Mouse (Mus musculus): Measurements from ENCODE around the gene Plk5. TPM values are rescaled to one million over a fixed set of nuclear protein-coding genes. Genes with fewer than 3 reads are reported as not detected.
A peak's percentile ranks its signal among the peaks of the same experiment; 100 is the strongest.

The Plk5 gene
- polyA plus RNA-seq, 1 experiment from 2014 or later: 0.71 TPM

DNA sequence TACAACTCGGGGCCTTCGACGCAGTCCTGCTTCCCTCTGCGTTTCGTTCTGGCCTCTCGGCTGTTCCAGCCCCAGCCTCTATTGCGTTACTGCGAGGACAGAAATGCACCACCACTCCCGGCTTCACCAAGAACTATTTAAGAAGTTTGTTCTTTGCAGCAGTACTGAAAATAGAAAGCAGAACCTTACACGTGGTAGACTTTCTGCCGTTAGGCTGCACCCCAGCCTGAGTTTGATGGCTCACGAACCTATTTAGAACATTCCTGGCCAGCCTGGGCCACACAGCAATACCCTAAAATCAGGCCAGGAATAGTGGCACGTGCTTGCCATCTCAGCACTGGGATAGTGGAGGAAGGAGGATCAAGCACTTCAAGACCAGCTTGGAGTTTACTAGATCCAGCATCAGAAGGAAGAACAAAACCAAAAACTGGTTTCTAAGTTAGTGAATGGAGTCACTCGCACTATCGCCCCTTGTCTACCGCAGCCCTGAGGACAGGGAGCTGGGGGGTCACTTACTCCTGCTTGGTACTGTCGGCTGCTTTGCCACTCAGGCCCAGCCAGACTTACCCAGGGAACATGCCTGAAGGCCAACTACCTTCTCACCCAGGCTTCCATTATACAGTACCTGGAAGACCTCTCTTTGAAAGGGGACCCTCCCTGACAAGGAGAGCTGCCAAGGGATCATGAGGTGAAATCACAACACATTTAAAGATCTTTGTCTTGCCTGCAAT, 43.9 kb downstream of the Plk5 start:
- Histone ChIP-seq H3K27ac (peak overlapping the region; percentile 99), H3K9me3 (peaks cover 4% of the 10 kb centered on the region; the same call in 1 of the 2 replicates), H3K4me3 (peak overlapping the region; percentile 78), H3K27me3 (ENCODE audit: poor library complexity, severe bottlenecking) (no peaks in the 10 kb centered on the region), H3K4me1 (peaks cover 45% of the 10 kb centered on the region), H3K36me3 (replicated peaks) (peaks cover 68% of the 10 kb centered on the region)
- DNase-seq (ENCODE audit: extremely low spot score, low spot score): no peak
- WGBS: 17% methylated on average over 17 of the region's 17 CpGs

- Histone ChIP-seq H3K36me3 (replicated peaks) (peaks cover 62% of the 10 kb centered on the region), H3K4me3 (peak overlapping the region; percentile 78), H3K9me3 (peaks cover 4% of the 10 kb centered on the region; the same call in 1 of the 2 replicates), H3K27me3 (ENCODE audit: poor library complexity, severe bottlenecking) (no peaks in the 10 kb centered on the region), H3K4me1 (peaks cover 50% of the 10 kb centered on the region), H3K27ac (peak overlapping the region; percentile 99)
- 84% methylated on average over 4 of the region's 4 CpGs for WGBS
- no peak for DNase-seq (ENCODE audit: extremely low spot score, low spot score)
Observed at GRCm38 (mm10) chr10:80400704-80401161, 44.5 kb downstream of the Plk5 start.

GRCm38 (mm10) chr10:80403044-80403692, 46.9 kb downstream of the Plk5 start:
- H3K27ac ChIP-seq: no peak overlapping the region
- DNase-seq (ENCODE audit: extremely low spot score, low spot score): no peak
- no peaks in the 10 kb centered on the region for H3K27me3 ChIP-seq (ENCODE audit: poor library complexity, severe bottlenecking)
- H3K9me3 ChIP-seq: peaks cover 4% of the 10 kb centered on the region; the same call in 1 of the 2 replicates
- WGBS: 94% methylated on average over 4 of the region's 4 CpGs
- peaks cover 52% of the 10 kb centered on the region for H3K4me1 ChIP-seq
- H3K4me3 ChIP-seq: no peak overlapping the region; the same call in 1 of the 2 replicates
- H3K36me3 ChIP-seq (replicated peaks): peaks cover 43% of the 10 kb centered on the region

DNA sequence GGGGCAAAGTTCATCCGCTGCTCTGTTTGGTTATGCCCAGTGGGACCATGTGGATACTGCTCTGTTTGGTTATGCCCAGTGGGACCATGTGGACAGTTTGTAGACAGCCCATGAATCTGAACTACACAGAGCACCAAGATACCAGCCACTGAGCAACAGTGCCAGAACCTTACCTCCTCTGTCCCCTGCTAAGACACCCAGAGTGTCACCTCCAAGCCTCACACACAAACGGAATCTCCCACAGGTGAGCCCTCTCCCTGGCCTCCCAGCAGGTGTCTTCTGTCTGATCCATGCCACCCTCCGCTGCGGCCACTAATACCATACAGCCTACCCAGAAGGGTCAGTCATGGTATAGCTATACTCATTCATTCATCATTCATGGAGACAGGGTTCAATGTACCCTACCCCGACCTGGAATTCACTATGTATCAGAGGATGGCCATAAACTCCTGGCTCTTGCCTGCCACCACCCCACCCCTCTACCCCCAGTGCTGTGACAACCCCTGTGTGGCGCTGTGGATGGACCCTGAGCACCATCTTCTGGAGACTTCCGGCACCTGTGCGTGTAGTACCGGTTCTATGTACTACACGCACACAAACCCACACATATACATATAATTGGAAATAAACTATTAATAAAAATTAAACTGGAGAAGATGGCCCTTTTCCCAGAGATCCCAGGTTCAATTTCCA, 49.4 kb downstream of the Plk5 start:
- Histone ChIP-seq H3K36me3 (replicated peaks) (peaks cover 62% of the 10 kb centered on the region), H3K27ac (peak overlapping the region; percentile 82), H3K4me3 (peak overlapping the region; percentile 90), H3K9me3 (peaks cover 4% of the 10 kb centered on the region; the same call in 1 of the 2 replicates), H3K4me1 (peaks cover 37% of the 10 kb centered on the region), H3K27me3 (ENCODE audit: poor library complexity, severe bottlenecking) (no peaks in the 10 kb centered on the region)
- no peak for DNase-seq (ENCODE audit: extremely low spot score, low spot score)
- 56% methylated on average over 10 of the region's 10 CpGs for WGBS

DNA sequence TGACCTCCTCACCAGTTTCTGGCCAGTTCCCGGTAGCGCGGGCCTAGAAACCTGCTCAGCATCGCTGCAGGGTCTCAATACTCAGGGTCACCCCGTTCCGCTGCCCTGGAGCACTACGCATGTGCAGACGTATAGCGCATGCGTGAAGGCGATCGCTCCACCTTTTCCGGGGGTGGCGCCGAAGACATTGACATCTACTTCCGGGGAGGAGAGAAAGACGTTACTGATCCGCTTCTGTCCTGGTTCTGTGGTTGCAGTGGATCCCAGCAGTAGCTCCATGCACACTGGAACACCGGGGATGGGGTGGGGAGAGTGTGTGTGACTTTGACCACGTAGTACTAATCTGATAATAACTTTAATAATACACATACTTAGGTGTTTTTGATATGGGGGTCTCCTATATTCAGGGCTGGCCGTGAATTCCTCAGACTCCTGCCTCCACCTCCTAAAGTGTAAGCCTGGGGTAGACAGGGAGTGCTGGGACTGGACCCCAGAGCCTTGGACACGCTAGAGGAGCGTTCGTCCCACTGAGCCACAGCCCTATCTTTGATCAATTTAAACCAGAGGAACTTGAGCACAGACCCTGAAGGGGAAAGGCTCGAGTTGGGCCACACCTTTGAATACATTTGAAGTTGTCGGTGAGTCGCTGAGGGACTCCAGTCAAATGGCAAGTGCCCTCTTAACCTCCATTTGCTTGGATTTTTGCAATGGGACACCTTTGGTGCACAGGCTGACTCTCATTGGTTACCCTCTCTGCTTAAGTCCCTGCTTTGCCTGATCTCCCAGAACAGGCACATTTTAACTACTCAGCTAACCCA, 50.6 kb downstream of the Plk5 start, which contains the start of gene Uqcr11:
Gene Uqcr11, minus strand, starts transcription at position 147 of the 818 bp plus-strand sequence.
- Histone ChIP-seq H3K4me3 (peak within 1 kb of the TSS; percentile 90), H3K9me3 (peaks cover 4% of the 10 kb centered on the region; the same call in 1 of the 2 replicates), H3K27me3 (ENCODE audit: poor library complexity, severe bottlenecking) (no peaks in the 10 kb centered on the region), H3K27ac (peak within 1 kb of the TSS; percentile 82), H3K4me1 (peaks cover 29% of the 10 kb centered on the region), H3K36me3 (replicated peaks) (peaks cover 62% of the 10 kb centered on the region)
- WGBS: 3% methylated on average over 27 of the region's 27 CpGs
- DNase-seq (ENCODE audit: extremely low spot score, low spot score): peak; percentile 92

- 53% methylated on average over 4 of the region's 4 CpGs for WGBS
- H3K27ac ChIP-seq: no peak overlapping the region
- DNase-seq (ENCODE audit: extremely low spot score, low spot score): no peak
- peaks cover 62% of the 10 kb centered on the region for H3K36me3 ChIP-seq (replicated peaks)
- peaks cover 4% of the 10 kb centered on the region; the same call in 1 of the 2 replicates for H3K9me3 ChIP-seq
- H3K27me3 ChIP-seq (ENCODE audit: poor library complexity, severe bottlenecking): no peaks in the 10 kb centered on the region
- peaks cover 29% of the 10 kb centered on the region for H3K4me1 ChIP-seq
- H3K4me3 ChIP-seq: peak overlapping the region; percentile 90; the same call in 1 of the 2 replicates
Observed at GRCm38 (mm10) chr10:80407924-80408323, 51.7 kb downstream of the Plk5 start.

DNA sequence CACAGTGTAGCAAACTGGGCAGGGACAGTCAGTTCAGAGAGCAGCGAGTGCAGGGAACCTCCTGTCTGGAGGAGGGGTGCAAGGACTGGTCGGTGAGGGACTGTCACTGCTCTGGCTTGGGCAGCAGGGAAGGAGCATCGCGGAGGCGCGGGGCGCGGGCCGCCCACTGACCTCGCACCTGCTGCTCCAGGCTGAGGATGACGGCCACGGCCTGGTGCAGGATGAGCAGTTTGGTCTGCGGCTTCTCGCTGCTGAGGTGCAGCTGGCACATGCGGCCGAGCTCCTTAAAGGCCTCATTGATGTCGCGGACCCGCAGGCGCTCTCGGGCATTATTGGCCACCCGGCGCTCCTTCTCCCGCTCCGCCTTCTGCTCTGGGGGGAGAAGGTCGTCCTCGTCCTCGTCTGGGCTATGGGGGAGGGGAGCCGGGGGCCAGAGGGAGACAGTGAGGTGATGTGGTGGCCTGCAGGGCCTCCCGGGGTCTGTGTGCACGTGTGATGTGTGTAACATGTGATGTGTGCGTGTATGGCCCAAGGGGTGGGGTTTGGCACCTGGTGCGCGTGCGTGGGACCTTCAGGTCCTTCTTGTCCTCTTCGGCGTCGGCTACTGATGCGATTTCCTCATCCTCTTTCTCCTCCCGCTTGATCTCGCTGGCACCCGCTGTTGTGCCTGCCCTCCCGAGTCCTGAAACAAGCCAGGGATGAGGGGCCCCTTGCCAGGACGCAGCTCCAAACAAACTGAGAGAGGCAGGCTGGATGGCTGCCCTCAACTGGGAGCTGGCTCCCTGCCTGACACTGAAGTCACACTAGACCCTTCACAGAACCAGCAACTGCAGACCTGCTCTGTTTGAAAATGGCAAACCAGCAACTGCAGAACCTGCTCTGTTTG, 56.6 kb downstream of the Plk5 start:
- no peak overlapping the region for H3K4me3 ChIP-seq
- H3K4me1 ChIP-seq: peaks cover 2% of the 10 kb centered on the region
- 0 out of 2 replicates have a peak overlapping the region, but pooled peaks have one; percentile 22 for H3K27ac ChIP-seq

More for the DNA sequence above, 56.6 kb downstream of the Plk5 start:
- H3K36me3 ChIP-seq (replicated peaks): peaks cover 92% of the 10 kb centered on the region
- no peaks in the 10 kb centered on the region for H3K9me3 ChIP-seq
- no peak for DNase-seq (ENCODE audit: extremely low spot score, low spot score)
- H3K27me3 ChIP-seq (ENCODE audit: poor library complexity, severe bottlenecking): no peaks in the 10 kb centered on the region
- WGBS: 92% methylated on average over 44 of the region's 44 CpGs

Small RNAs within 50 kb of the gene (microRNA-seq; reads per million reads assigned to microRNA genes)
- gene Gm22721: not detected

Other genes with a start within 250 kb of the Plk5 start
- 14.4 and 18.1 TPM in 2 replicates for gene Stk11, start 240.7 kb upstream of the Plk5 start, polyA plus RNA-seq (2016; fragmentation: Nextera tagmentation; extraction: Ambion mirVana)
- 495 and 498 TPM in 2 replicates for gene Atp5d, start 217.8 kb upstream of the Plk5 start, polyA plus RNA-seq (2016; fragmentation: Nextera tagmentation; extraction: Ambion mirVana)
- 6.8 and 7.3 TPM in 2 replicates for gene Cbarp, start 215.6 kb upstream of the Plk5 start, polyA plus RNA-seq (2016; fragmentation: Nextera tagmentation; extraction: Ambion mirVana)
- gene Midn, start 208.2 kb upstream of the Plk5 start, polyA plus RNA-seq (2016; fragmentation: Nextera tagmentation; extraction: Ambion mirVana): 19.1 and 19.8 TPM in 2 replicates
- 90.9 and 116 TPM in 2 replicates for gene Cirbp, start 190.5 kb upstream of the Plk5 start, polyA plus RNA-seq (2016; fragmentation: Nextera tagmentation; extraction: Ambion mirVana)
- 9.8 and 10.7 TPM in 2 replicates for gene 1600002K03Rik, start 183.5 kb upstream of the Plk5 start, polyA plus RNA-seq (2016; fragmentation: Nextera tagmentation; extraction: Ambion mirVana)
- 23.2 and 24.2 TPM in 2 replicates for gene Efna2, start 177.0 kb upstream of the Plk5 start, polyA plus RNA-seq (2016; fragmentation: Nextera tagmentation; extraction: Ambion mirVana)
- 89.4 and 98.3 TPM in 2 replicates for gene Mum1, start 130.0 kb upstream of the Plk5 start, polyA plus RNA-seq (2016; fragmentation: Nextera tagmentation; extraction: Ambion mirVana)
- gene Ndufs7, start 107.3 kb upstream of the Plk5 start, polyA plus RNA-seq (2016; fragmentation: Nextera tagmentation; extraction: Ambion mirVana): 309 and 314 TPM in 2 replicates
- 18.3 and 19.1 TPM in 2 replicates for gene Gamt, start 95.4 kb upstream of the Plk5 start, polyA plus RNA-seq (2016; fragmentation: Nextera tagmentation; extraction: Ambion mirVana)
- 48.2 and 52.3 TPM in 2 replicates for gene Dazap1, start 95.0 kb upstream of the Plk5 start, polyA plus RNA-seq (2016; fragmentation: Nextera tagmentation; extraction: Ambion mirVana)
- 1,138 and 1,144 TPM in 2 replicates for gene Rps15, start 64.0 kb upstream of the Plk5 start, polyA plus RNA-seq (2016; fragmentation: Nextera tagmentation; extraction: Ambion mirVana)
- gene Apc2, start 60.5 kb upstream of the Plk5 start, polyA plus RNA-seq (2016; fragmentation: Nextera tagmentation; extraction: Ambion mirVana): 19.4 and 27.0 TPM in 2 replicates
- 56.4 and 60.2 TPM in 2 replicates for gene 2310011J03Rik, start 35.9 kb upstream of the Plk5 start, polyA plus RNA-seq (2016; fragmentation: Nextera tagmentation; extraction: Ambion mirVana)
- gene Pcsk4, start 27.0 kb upstream of the Plk5 start, polyA plus RNA-seq (2016; fragmentation: Nextera tagmentation; extraction: Ambion mirVana): 5.7 and 6.7 TPM in 2 replicates
- 7.7 and 9.1 TPM in 2 replicates for gene Reep6, start 26.5 kb upstream of the Plk5 start, polyA plus RNA-seq (2016; fragmentation: Nextera tagmentation; extraction: Ambion mirVana)
- gene Adamtsl5, start 8.0 kb upstream of the Plk5 start, polyA plus RNA-seq (2016; fragmentation: Nextera tagmentation; extraction: Ambion mirVana): 0.27 and 0.54 TPM in 2 replicates
- gene Mex3d, start 31.2 kb downstream of the Plk5 start, polyA plus RNA-seq (2016; fragmentation: Nextera tagmentation; extraction: Ambion mirVana): 6.8 and 7.0 TPM in 2 replicates
- 343 and 346 TPM in 2 replicates for gene Mbd3, start 43.1 kb downstream of the Plk5 start, polyA plus RNA-seq (2016; fragmentation: Nextera tagmentation; extraction: Ambion mirVana)
- 625 and 631 TPM in 2 replicates for gene Uqcr11, start 50.4 kb downstream of the Plk5 start, polyA plus RNA-seq (2016; fragmentation: Nextera tagmentation; extraction: Ambion mirVana)
- 191 and 199 TPM in 2 replicates for gene Tcf3, start 77.2 kb downstream of the Plk5 start, polyA plus RNA-seq (2016; fragmentation: Nextera tagmentation; extraction: Ambion mirVana)
- 0.05 and 0.07 TPM in 2 replicates for gene Onecut3, start 138.4 kb downstream of the Plk5 start, polyA plus RNA-seq (2016; fragmentation: Nextera tagmentation; extraction: Ambion mirVana)
- 0.51 and 0.71 TPM in 2 replicates for gene Atp8b3, start 182.7 kb downstream of the Plk5 start, polyA plus RNA-seq (2016; fragmentation: Nextera tagmentation; extraction: Ambion mirVana)
- gene Rexo1, start 205.1 kb downstream of the Plk5 start, polyA plus RNA-seq (2016; fragmentation: Nextera tagmentation; extraction: Ambion mirVana): 32.8 and 34.8 TPM in 2 replicates
- 7.4 and 7.5 TPM in 2 replicates for gene Klf16, start 220.9 kb downstream of the Plk5 start, polyA plus RNA-seq (2016; fragmentation: Nextera tagmentation; extraction: Ambion mirVana)
- gene Abhd17a, start 233.9 kb downstream of the Plk5 start, polyA plus RNA-seq (2016; fragmentation: Nextera tagmentation; extraction: Ambion mirVana): 71.8 and 75.5 TPM in 2 replicates
- 91.5 and 93.0 TPM in 2 replicates for gene Scamp4, start 246.4 kb downstream of the Plk5 start, polyA plus RNA-seq (2016; fragmentation: Nextera tagmentation; extraction: Ambion mirVana)
- gene Adat3, start 246.4 kb downstream of the Plk5 start, polyA plus RNA-seq (2016; fragmentation: Nextera tagmentation; extraction: Ambion mirVana): 10.7 and 11.9 TPM in 2 replicates
- 4.7 and 5.6 TPM in 2 replicates for gene Gm49322, start 249.6 kb downstream of the Plk5 start, polyA plus RNA-seq (2016; fragmentation: Nextera tagmentation; extraction: Ambion mirVana)

Measured in forebrain, embryonic 10.5 days (tissue).